Mouse (Mus musculus): ENCODE results near the gene Olfr658. TPM values are rescaled to one million over a fixed set of nuclear protein-coding genes. Genes with fewer than 3 reads are reported as not detected.

Olfr658 gene
- polyA plus RNA-seq, 1 experiment from 2014 or later: not detected

Other genes starting within 250 kb of the Olfr658 start
- 0.13 and 0.14 TPM in 2 replicates for gene Trim30c, start 246.5 kb downstream of the Olfr658 start, polyA plus RNA-seq (2015; fragmentation: Nextera tagmentation; extraction: Ambion mirVana)
- gene Trim30a, start 182.1 kb downstream of the Olfr658 start, polyA plus RNA-seq (2015; fragmentation: Nextera tagmentation; extraction: Ambion mirVana): 1.1 and 1.5 TPM in 2 replicates
- 0.63 and 0.75 TPM in 2 replicates for gene Trim30d, start 139.5 kb downstream of the Olfr658 start, polyA plus RNA-seq (2015; fragmentation: Nextera tagmentation; extraction: Ambion mirVana)
- gene Olfr651, start 97.2 kb downstream of the Olfr658 start, polyA plus RNA-seq (2015; fragmentation: Nextera tagmentation; extraction: Ambion mirVana): not detected in 2 replicates
- not detected in 2 replicates for gene Olfr652, start 86.4 kb downstream of the Olfr658 start, polyA plus RNA-seq (2015; fragmentation: Nextera tagmentation; extraction: Ambion mirVana)
- not detected in 2 replicates for gene Olfr653, start 70.0 kb downstream of the Olfr658 start, polyA plus RNA-seq (2015; fragmentation: Nextera tagmentation; extraction: Ambion mirVana)
- gene Olfr654, start 60.3 kb downstream of the Olfr658 start, polyA plus RNA-seq (2015; fragmentation: Nextera tagmentation; extraction: Ambion mirVana): not detected in 2 replicates
- not detected in 2 replicates for gene Olfr655, start 45.5 kb downstream of the Olfr658 start, polyA plus RNA-seq (2015; fragmentation: Nextera tagmentation; extraction: Ambion mirVana)
- not detected in 2 replicates for gene Olfr656, start 33.4 kb downstream of the Olfr658 start, polyA plus RNA-seq (2015; fragmentation: Nextera tagmentation; extraction: Ambion mirVana)
- gene Olfr657, start 22.5 kb downstream of the Olfr658 start, polyA plus RNA-seq (2015; fragmentation: Nextera tagmentation; extraction: Ambion mirVana): not detected in 2 replicates
- gene Olfr659, start 19.4 kb upstream of the Olfr658 start, polyA plus RNA-seq (2015; fragmentation: Nextera tagmentation; extraction: Ambion mirVana): not detected in 2 replicates
- gene Olfr661, start 39.2 kb upstream of the Olfr658 start, polyA plus RNA-seq (2015; fragmentation: Nextera tagmentation; extraction: Ambion mirVana): not detected in 2 replicates
- not detected in 2 replicates for gene Usp17le, start 130.2 kb upstream of the Olfr658 start, polyA plus RNA-seq (2015; fragmentation: Nextera tagmentation; extraction: Ambion mirVana)
- gene Usp17lb, start 195.3 kb upstream of the Olfr658 start, polyA plus RNA-seq (2015; fragmentation: Nextera tagmentation; extraction: Ambion mirVana): not detected in 2 replicates
- gene Usp17la, start 209.7 kb upstream of the Olfr658 start, polyA plus RNA-seq (2015; fragmentation: Nextera tagmentation; extraction: Ambion mirVana): not detected in 2 replicates
- gene Olfr665, start 230.7 kb upstream of the Olfr658 start, polyA plus RNA-seq (2015; fragmentation: Nextera tagmentation; extraction: Ambion mirVana): not detected in 2 replicates
- not detected in 2 replicates for gene Olfr666, start 248.6 kb upstream of the Olfr658 start, polyA plus RNA-seq (2015; fragmentation: Nextera tagmentation; extraction: Ambion mirVana)